Mouse (Mus musculus): Measurements from ENCODE around the gene Pigx.
"Not testable (repeated sequence)": the region's sequence is repeated elsewhere in the genome, so short reads cannot be mapped to it uniquely, and the experiment has no call there.

Pigx gene

GRCm38 (mm10) chr16:32113541-32114218 is 14.1 kb upstream of the Pigx start:
- in situ Hi-C loops (cut with MboI; ENCODE audit: unreplicated experiment in 2 of 2) = loop anchor here (5.0 to 25.0 kb wide), 3 partner anchors 44 to 389 kb away; no protein-coding TSS in a partner anchor

DNA sequence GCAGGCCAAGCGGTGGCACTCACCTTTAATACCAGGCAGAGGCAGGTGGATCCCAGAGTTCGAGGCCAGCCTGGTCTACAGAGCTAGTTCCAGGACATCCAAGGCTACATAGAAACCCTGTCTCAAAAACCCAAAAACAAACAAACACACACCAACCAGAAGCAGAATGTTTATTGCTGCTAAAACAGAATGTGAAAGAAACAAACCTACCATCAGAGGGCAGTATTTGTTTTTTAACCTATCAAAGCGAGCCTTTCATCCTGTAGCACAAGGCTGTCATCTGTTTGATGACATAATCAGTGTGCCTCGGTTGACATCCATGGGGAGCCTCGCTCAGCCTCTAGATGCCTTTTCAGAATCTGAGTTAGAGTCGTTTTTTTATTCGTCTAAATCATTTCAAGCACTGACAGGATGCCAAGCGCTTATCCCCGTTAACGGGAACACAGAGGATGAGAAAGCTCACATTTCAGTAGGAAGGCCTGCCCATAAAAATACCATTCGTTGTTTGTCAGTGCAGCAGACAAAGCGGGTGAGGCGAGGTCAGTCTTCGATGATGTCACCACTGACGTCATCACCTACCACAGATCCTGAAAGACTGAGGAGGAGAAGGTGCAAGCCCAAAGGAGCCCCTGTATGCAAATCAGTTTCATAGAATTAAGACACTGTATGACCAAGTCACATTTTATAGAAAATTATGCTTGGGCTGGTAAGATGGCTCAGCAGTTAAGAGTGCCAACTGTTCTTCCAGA is 11.6 kb upstream of the Pigx start:
- in situ Hi-C loops (cut with MboI; ENCODE audit: unreplicated experiment in 2 of 2) = loop anchor here (5.0 to 25.0 kb wide), 3 partner anchors 46 to 391 kb away; no protein-coding TSS in a partner anchor

GRCm38 (mm10) chr16:32108578-32108977 is 9.0 kb upstream of the Pigx start:
- in situ Hi-C loops (cut with MboI; ENCODE audit: unreplicated experiment in 2 of 2) = loop anchor here (5.0 to 25.0 kb wide), 2 partner anchors 161 to 354 kb away; partner anchors contain the start of genes 0610012G03Rik (in 1 of the 2) and Ncbp2 (in 1 of the 2)

GRCm38 (mm10) chr16:32108170-32108569 is 8.6 kb upstream of the Pigx start:
- in situ Hi-C loops (cut with MboI; ENCODE audit: unreplicated experiment in 2 of 2) = loop anchor here (5.0 to 25.0 kb wide), 2 partner anchors 161 to 354 kb away; partner anchors contain the start of genes 0610012G03Rik (in 1 of the 2) and Ncbp2 (in 1 of the 2)

DNA sequence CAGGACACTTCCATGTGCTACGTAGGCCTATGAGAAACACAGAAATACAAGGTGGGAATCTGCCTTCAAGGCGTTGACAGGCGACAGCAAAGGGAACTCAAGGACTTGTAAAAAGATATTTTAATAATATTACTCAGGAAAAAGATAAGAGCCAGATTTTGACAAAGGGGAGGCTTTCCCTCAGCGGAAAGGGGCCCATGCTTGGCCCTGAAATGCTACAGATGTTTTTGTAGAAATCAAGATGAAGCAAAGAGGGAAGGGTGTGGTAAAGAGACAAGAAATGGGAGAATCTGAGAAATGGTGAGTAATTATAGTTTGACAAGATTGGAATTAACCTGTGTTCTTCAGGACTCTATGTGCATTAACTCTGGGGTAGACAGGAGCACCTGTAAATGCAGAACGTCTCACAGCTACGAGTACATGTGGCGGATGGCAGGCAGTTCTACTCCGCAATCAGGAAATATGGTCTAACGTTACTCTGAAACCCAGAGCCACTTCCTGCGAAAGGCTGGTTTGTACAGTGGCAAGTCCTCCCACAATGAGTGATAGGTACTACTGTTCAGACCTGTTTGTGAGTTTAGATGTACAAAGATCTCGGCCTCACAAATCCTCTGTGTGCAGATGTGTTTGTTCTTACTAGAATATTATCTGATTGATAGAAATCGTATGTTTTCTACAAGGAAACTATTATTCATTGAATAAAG is 8.0 kb upstream of the Pigx start:
- in situ Hi-C loops (cut with MboI; ENCODE audit: unreplicated experiment in 2 of 2) = loop anchor here (5.0 to 25.0 kb wide), 2 partner anchors 160 to 355 kb away; partner anchors contain the start of genes 0610012G03Rik (in 1 of the 2) and Ncbp2 (in 1 of the 2)

DNA sequence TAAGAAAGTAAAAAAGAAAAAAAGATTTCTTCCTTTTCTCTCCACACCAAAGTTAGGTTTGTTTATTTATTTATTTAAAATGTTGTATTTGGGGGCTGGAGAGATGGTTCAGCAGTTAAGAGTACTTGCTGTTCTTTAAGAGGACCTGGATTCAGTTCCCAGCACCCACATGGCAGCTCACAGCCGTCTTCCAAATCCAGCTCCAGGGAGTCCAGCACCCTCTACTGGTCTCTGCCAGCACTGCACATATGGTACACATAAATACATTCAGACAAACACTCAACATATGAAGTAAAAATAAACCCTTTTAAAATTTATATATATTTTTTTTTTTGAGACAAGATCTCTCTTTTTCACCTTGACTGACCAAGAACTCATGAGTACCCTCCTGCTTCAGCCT is 6.2 kb upstream of the Pigx start:
- in situ Hi-C loops (cut with MboI; ENCODE audit: unreplicated experiment in 2 of 2) = loop anchor here (5.0 to 25.0 kb wide), 2 partner anchors 158 to 357 kb away; partner anchors contain the start of genes 0610012G03Rik (in 1 of the 2) and Ncbp2 (in 1 of the 2)

GRCm38 (mm10) chr16:32102295-32102694 is 2.8 kb upstream of the Pigx start:
- in situ Hi-C loops (cut with MboI; ENCODE audit: unreplicated experiment in 2 of 2) = loop anchor here (5.0 to 25.0 kb wide), 2 partner anchors 155 to 360 kb away; partner anchors contain the start of genes 0610012G03Rik (in 1 of the 2) and Ncbp2 (in 1 of the 2)

DNA sequence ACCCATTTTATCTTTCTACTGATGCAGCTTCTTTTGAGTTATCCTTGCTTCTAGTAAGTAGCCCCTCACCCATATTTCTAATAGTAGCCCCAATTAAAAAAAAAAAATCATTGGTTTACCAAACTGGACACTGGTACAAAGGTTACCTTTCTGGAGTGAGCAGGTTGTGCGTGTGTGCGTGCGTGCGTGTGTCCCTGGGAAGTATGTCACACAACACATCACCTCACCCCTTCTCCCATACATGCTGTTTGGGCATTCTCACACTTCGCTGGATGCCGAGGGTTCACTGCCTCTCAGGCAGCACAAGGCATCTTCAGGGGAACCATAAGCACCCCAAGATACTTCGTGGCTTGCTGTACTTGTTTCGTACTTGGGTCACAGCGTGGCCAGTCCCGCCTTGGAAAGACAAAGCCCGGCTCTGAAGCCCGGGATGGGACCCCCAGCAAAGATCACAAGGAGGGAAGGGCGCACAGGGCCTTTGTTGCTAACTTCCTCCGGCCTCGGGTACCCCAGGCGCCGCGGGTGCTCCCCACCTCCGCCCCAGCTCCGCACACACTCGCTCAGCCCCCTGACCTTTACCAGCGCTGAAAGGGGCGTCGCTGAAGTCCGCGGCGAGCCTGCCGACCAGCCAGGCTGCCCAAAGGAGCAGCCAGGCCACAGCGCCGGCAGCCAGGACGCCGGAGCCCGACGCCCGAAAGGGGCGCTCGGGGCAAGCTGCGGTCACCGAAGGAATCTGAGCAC is 473 bp downstream of the Pigx start:
- in situ Hi-C loops (cut with MboI; ENCODE audit: unreplicated experiment in 2 of 2) = loop anchor here in 1 of 2 experiments (5.0 kb wide), 1 partner anchor 52 kb away; no protein-coding TSS in a partner anchor

DNA sequence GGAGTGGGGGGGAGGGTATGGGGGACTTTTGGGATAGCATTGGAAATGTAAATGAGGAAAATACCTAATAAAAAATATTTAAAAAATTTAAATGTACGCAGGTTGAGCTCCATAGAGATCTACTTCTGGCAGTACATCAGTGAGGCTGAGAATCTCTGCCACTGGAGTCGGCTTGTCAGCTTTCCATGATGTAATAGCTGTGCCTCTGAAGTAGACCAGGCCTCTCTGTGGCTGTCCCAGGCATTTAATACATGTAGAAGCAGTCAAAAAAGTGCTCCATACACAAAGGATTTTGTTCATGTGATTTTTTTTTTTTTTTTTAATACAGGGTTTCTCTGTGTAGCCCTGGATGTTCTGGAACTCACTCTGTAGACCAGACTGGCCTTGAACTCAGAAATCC is 1.8 kb downstream of the Pigx start:
- in situ Hi-C loops (cut with MboI; ENCODE audit: unreplicated experiment in 2 of 2) = loop anchor here in 1 of 2 experiments (5.0 kb wide), 1 partner anchor 50 kb away; no protein-coding TSS in a partner anchor

DNA sequence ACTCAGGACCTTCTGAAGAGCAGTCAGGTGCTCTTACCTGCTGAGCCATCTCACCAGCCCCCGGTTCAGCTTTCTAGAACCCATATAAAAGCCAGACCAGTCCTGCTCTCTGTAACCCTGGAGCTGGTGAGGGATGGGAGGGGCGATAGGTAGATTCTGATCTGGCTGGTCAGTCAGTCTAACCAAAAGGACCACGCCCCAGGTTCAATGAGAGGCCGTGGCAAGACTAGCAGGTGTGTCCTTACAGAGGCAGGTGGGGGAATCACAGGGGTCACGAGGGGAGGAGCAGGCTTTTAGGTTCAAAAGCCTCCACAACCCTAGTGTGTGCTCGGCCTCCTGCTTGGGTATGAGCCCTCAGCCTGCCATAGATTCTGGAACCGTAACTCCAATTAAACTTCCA is 8.1 kb downstream of the Pigx start:
- in situ Hi-C loops (cut with MboI; ENCODE audit: unreplicated experiment in 2 of 2) = no loop called here

GRCm38 (mm10) chr16:32087629-32088443 is 11.7 kb downstream of the Pigx start:
- in situ Hi-C loops (cut with MboI; ENCODE audit: unreplicated experiment in 2 of 2) = no loop called here

GRCm38 (mm10) chr16:32078991-32079511 is 20.5 kb downstream of the Pigx start, which contains the start of gene Pak2:
TSS of gene Pak2 (minus strand) at chr16:32079342.
- in situ Hi-C loops (cut with MboI; ENCODE audit: unreplicated experiment in 2 of 2) = no loop called here

DNA sequence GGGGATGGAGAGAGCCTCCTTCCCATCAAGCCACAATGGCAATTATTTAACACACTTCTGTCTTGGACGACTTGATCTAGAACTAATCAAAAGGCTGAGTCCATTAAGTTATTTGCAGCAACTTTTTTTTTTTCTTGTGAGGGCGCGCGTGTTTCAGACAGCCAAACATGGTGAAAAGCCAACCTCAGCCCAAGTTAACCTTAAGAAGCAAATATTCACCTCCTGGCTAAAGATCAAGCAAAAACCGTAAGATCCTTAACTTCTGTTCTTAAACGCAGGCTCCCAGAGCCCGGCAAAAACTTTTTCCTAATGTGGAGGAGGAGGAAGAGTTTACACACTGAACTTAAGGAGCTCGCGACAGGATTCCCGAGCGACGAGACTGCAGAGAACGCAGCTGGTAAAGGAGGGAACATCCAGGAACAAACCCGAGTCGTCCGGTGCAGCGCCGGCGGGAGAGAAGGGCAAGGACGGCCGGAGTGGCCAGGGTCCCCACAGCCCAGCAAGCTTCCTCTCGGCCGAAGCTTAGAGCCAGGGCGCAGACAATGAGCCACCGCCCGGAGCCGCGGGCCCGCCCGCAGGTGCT is 21.0 kb downstream of the Pigx start:
- in situ Hi-C loops (cut with MboI; ENCODE audit: unreplicated experiment in 2 of 2) = no loop called here

GRCm38 (mm10) chr16:32077648-32078407 is 21.7 kb downstream of the Pigx start:
- in situ Hi-C loops (cut with MboI; ENCODE audit: unreplicated experiment in 2 of 2) = no loop called here

DNA sequence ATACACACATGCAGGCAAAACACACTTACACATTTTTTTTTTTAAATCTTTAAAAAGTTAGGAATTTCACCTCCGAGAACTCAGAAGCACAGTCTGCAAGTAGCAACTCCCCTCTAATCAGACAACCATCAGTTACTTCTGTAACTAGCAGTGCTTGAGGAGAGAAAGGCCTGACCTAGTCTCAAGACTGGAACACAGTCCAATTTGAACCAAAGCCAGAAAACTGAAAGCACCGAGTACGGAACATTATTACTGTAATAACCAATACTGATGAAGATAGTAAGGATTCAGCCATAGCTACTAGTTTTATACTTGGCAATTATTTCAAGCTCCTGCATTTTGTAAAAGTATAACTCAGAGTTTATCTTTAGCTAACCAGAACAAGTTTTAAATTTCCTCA is 23.1 kb downstream of the Pigx start:
- in situ Hi-C loops (cut with MboI; ENCODE audit: unreplicated experiment in 2 of 2) = no loop called here

DNA sequence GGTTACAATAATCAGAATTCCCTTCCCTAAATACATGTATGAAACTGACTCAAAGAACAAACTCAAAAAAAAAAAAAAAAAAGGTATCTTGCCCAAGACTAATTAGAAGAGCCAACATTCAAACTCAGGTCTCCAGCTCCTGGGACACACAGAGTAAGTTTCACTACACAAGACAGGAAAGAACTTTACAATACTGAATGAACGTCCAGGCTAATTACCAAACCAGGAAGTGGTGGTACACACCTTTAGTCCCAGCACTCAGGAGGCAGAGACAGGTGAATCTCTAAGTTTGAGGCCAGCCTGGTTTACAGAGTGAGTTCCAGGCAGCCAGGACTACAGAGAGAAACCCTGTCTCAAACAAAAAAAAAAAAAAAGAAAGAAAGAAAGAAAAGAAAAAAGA is 23.8 kb downstream of the Pigx start:
- in situ Hi-C loops (cut with MboI; ENCODE audit: unreplicated experiment in 2 of 2) = no loop called here

DNA sequence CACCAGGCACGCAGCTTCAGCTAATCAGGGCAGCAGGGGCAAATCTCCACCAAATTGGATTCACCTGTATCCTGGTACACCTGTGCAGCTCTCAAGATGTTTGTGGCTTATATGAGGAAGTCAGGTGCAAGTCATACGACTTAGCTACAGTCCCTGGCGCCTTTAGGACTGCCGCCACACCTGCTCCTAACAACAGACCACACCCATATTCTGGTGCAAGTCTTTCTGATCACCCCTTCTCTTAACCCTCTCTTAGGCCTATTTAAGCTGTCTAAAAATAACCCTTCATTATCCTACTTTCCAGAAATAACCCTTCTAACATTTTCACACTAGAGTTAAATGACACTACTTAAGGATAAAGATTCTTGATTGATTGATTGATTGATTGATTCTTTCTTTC is 29.5 kb downstream of the Pigx start:
- in situ Hi-C loops (cut with MboI; ENCODE audit: unreplicated experiment in 2 of 2) = not testable (repeated sequence)

Data from v-Abl transformed pro-B cells (cell line).